Mouse (Mus musculus): ENCODE results near the gene Ptar1.

DNA sequence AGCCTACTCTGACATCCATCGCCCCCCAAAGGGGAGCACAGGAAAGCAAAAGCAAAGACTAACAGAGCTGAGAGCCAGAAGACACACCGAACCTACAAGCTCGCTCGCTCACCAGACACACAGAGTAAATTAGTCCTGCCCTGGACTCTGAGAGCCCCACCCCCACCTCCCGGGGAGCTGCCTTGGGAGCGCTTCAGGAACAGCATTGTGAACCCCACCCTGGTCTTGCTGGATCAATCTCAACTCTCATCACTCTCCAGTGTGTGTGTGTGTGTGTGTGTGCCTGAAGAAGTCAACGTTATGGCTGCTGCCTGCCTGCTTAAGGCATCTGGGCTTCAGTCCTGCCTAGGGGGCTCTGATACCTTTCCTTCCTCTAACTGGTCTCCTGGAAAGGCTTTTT, 69.8 kb downstream of the Ptar1 start:
- TF ChIP-seq POLR2A (IDR thresholded peaks at IDR 0.05; ENCODE audit: borderline replicate concordance, extremely low read depth, insufficient read depth, insufficient read length, poor library complexity, severe bottlenecking): no peak
- no peak for TF ChIP-seq CTCF (IDR thresholded peaks at IDR 0.05; ENCODE audit: borderline replicate concordance, extremely low read depth, insufficient read depth, insufficient read length)
